Mouse (Mus musculus) intestine, embryonic 16.5 days (tissue): ENCODE data around the gene Nacad. TPM values are rescaled to one million over a fixed set of nuclear protein-coding genes. Genes with fewer than 3 reads are reported as not detected.

Experiments
- ATAC-seq: fragments of 200-750 bp; cut with Nextera tagmentation; 2 replicates; pipeline ENCODE4 v1.8.0; 2017; ENCODE audit warnings: moderate TSS enrichment, moderate library complexity
- H3K27ac ChIP-seq: fragments of 300-500 bp; sonication (generic); 2 replicates; pipeline ENCODE4 v1.5.1; 2014; ENCODE audit warnings: mild to moderate bottlenecking, low read length
- H3K27me3 ChIP-seq: fragments of 300-500 bp; sonication (generic); replicated peaks from 2 replicates; pipeline ENCODE4 v1.6.1; 2014; ENCODE audit warnings: low read length, control low read depth, mixed read lengths; ENCODE audit not compliant: control insufficient read depth, insufficient read depth
- H3K36me3 ChIP-seq: fragments of 300-500 bp; sonication (generic); 2 replicates; pipeline ENCODE4 v1.6.1; 2014; ENCODE audit warnings: low read length, control low read depth; ENCODE audit not compliant: control insufficient read depth, insufficient read depth
- H3K4me1 ChIP-seq: fragments of 300-500 bp; sonication (generic); 2 replicates; pipeline ENCODE4 v1.6.1; 2014; ENCODE audit warnings: low read length, control low read depth, mixed read lengths; ENCODE audit not compliant: control insufficient read depth, insufficient read depth
- H3K4me2 ChIP-seq: fragments of 300-500 bp; sonication (generic); 2 replicates; pipeline ENCODE4 v1.6.1; 2014; ENCODE audit warnings: low read depth, low read length, control low read depth
- H3K4me3 ChIP-seq: fragments of 300-500 bp; sonication (generic); 2 replicates; pipeline ENCODE4 v1.5.1; 2014; ENCODE audit warnings: mild to moderate bottlenecking, low read length
- H3K9ac ChIP-seq: fragments of 300-500 bp; sonication (generic); 2 replicates; pipeline ENCODE4 v1.6.1; 2014; ENCODE audit warnings: low read depth, low read length
- H3K9me3 ChIP-seq: fragments of 300-500 bp; sonication (generic); 2 replicates; pipeline ENCODE4 v1.6.1; 2016; ENCODE audit warnings: low read length, control low read depth; ENCODE audit not compliant: control insufficient read depth
- WGBS: fragments of 180-500 bp; shearing (Covaris S2); extraction: QIAGEN DNeasy Blood & Tissue Kit; methylation state at CpG from one replicate; pipeline ENCODE4 v1.1.7; 2014; 5-methylcytosine and 5-hydroxymethylcytosine counted together
- polyA plus RNA-seq: library from polyadenylated mRNA; unstranded; fragments of >200 nt; fragmentation: Nextera tagmentation; extraction: Ambion mirVana; gene quantifications from 2 replicates; pipeline ENCODE4 v1.2.1, GENCODE M21; 2015

Gene Nacad
- polyA plus RNA-seq, 1 experiment from 2014 or later: 5.5 TPM

DNA sequence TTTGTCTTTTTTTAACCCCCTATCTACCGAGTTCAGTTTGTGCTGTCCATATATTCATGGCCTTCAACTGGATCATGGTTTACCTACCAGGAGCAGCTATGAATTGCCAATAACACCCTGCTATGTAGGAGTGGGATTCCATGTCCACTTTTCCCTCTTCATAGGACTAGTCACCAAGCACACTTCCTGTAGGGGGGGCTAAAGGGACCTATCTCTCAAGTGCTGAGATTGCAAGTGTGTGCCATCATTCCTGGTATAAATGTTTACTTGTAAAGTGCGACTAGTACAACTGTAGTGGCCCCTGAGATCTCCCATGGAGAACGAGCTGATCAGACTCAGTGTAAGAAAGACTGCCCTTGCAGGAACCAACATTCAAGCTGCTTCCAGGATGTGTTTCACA, 47.6 kb downstream of the Nacad start:
- Histone ChIP-seq H3K36me3 (no peaks in the 10 kb centered on the region), H3K4me3 (no peak overlapping the region), H3K4me2 (no peak overlapping the region), H3K27ac (no peak overlapping the region), H3K9me3 (no peaks in the 10 kb centered on the region), H3K4me1 (peaks cover 13% of the 10 kb centered on the region), H3K27me3 (no peaks in the 10 kb centered on the region), H3K9ac (no peak overlapping the region)
- ATAC-seq: no peak
- 77% methylated on average over 3 of the region's 3 CpGs for WGBS

- Histone ChIP-seq H3K4me2 (no peak overlapping the region), H3K4me3 (no peak overlapping the region), H3K9ac (no peak overlapping the region), H3K4me1 (peaks cover 11% of the 10 kb centered on the region), H3K36me3 (peaks cover 3% of the 10 kb centered on the region; the same call in 1 of the 2 replicates), H3K27me3 (no peaks in the 10 kb centered on the region), H3K9me3 (no peaks in the 10 kb centered on the region), H3K27ac (no peak overlapping the region)
- ATAC-seq: no peak
- 90% methylated on average over 3 of the region's 3 CpGs for WGBS
These were observed 55.7 kb downstream of the Nacad start for GRCm38 (mm10) chr11:6550201-6550600.

GRCm38 (mm10) chr11:6549770-6550169, 56.1 kb downstream of the Nacad start:
- Histone ChIP-seq H3K9ac (no peak overlapping the region), H3K36me3 (peaks cover 3% of the 10 kb centered on the region; the same call in 1 of the 2 replicates), H3K4me2 (no peak overlapping the region), H3K27ac (no peak overlapping the region), H3K9me3 (no peaks in the 10 kb centered on the region), H3K4me3 (no peak overlapping the region), H3K4me1 (peaks cover 11% of the 10 kb centered on the region), H3K27me3 (no peaks in the 10 kb centered on the region)
- WGBS: 92% methylated on average over 2 of the region's 2 CpGs
- ATAC-seq: no peak

Other genes with a start within 250 kb of the Nacad start
- 9.2 and 9.3 TPM in 2 replicates for gene Zmiz2, start 217.0 kb downstream of the Nacad start, polyA plus RNA-seq
- 5,222 and 5,444 TPM in 2 replicates for gene Ppia, start 190.6 kb downstream of the Nacad start, polyA plus RNA-seq
- gene H2afv, start 161.6 kb downstream of the Nacad start, polyA plus RNA-seq: 393 and 415 TPM in 2 replicates
- gene Purb, start 130.1 kb downstream of the Nacad start, polyA plus RNA-seq: 24.6 and 24.8 TPM in 2 replicates
- 2.3 and 3.1 TPM in 2 replicates for gene Myo1g, start 85.1 kb downstream of the Nacad start, polyA plus RNA-seq
- 67.7 and 69.9 TPM in 2 replicates for gene Ccm2, start 59.2 kb downstream of the Nacad start, polyA plus RNA-seq
- 64.0 and 64.2 TPM in 2 replicates for gene Tbrg4, start 20.0 kb upstream of the Nacad start, polyA plus RNA-seq
- not detected in 2 replicates for gene Wap, start 32.6 kb upstream of the Nacad start, polyA plus RNA-seq
- gene Ramp3, start 52.5 kb upstream of the Nacad start, polyA plus RNA-seq: 4.6 and 5.2 TPM in 2 replicates
- gene Gm11983, start 231.6 kb upstream of the Nacad start, polyA plus RNA-seq: not detected in 2 replicates